Mouse (Mus musculus): ENCODE data around the gene Klhl3. TPM values are rescaled to one million over a fixed set of nuclear protein-coding genes. Genes with fewer than 3 reads are reported as not detected.

Klhl3 gene
- polyA plus RNA-seq, 1 experiment from 2014 or later, result 4.5 TPM

DNA sequence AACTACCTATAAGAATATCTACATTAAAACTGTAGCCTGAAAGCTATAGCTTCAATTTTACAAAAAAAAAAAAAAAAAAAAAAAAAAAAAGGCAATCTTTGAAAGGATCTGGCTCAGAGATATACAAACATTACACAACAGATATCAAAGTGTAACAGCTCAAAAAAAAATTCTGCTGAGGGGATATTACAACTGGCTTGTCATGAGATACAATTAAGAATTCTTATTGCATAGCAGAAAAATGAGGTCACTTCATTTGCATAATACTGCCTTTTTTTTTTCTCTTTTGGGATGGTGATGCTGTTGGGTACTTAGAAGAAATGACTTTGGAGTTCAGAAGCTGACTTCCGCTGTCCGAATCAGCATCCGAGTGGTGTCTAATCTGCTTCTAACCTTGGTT, 111.6 kb downstream of the Klhl3 start:
- Histone ChIP-seq H3K4me2 (no peak overlapping the region), H3K27ac (ENCODE audit: poor library complexity, severe bottlenecking) (no peak overlapping the region), H3K27me3 (replicated peaks) (no peaks in the 10 kb centered on the region), H3K36me3 (peaks cover 3% of the 10 kb centered on the region; the same call in 1 of the 2 replicates), H3K4me3 (no peak overlapping the region), H3K4me1 (replicated peaks) (peaks cover 35% of the 10 kb centered on the region), H3K9ac (no peak overlapping the region), H3K9me3 (replicated peaks) (no peaks in the 10 kb centered on the region)
- WGBS, result 84% methylated on average over 3 of the region's 3 CpGs
- ATAC-seq (ENCODE audit: insufficient number of reproducible peaks, low FRiP score), result no peak

- H3K4me1 ChIP-seq (replicated peaks), result peaks cover 40% of the 10 kb centered on the region
- WGBS, result 65% methylated on average over 11 of the region's 11 CpGs
- no peak overlapping the region for H3K4me2 ChIP-seq
- H3K27ac ChIP-seq (ENCODE audit: poor library complexity, severe bottlenecking), result no peak overlapping the region
- ATAC-seq (ENCODE audit: insufficient number of reproducible peaks, low FRiP score), result no peak
- H3K9ac ChIP-seq, result no peak overlapping the region
- no peaks in the 10 kb centered on the region for H3K36me3 ChIP-seq
- no peak overlapping the region for H3K4me3 ChIP-seq
- H3K9me3 ChIP-seq (replicated peaks), result no peaks in the 10 kb centered on the region
- H3K27me3 ChIP-seq (replicated peaks), result no peaks in the 10 kb centered on the region
Measured at GRCm38 (mm10) chr13:57996536-57996935, 116.9 kb downstream of the Klhl3 start.

DNA sequence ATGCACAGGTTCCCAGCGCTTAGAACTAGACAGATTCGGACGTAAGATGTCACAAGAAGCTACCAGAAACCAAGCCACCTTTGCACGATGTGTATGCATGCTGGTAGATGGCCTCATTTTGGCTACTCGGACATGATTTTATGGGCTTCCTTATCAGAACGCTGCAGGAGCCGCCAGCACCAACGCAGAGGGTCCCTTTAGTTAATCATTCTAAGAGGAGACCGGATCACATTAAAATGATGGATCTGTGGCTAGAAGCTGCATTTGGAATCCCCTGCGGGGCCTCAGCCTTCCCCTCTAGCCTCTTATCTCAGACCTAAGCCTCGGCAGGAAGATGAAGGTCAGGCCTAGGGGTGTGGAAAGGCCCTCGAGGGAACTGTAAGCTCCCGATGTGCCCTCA, 117.5 kb downstream of the Klhl3 start:
- Histone ChIP-seq H3K4me1 (replicated peaks) (peaks cover 39% of the 10 kb centered on the region), H3K27me3 (replicated peaks) (no peaks in the 10 kb centered on the region), H3K27ac (ENCODE audit: poor library complexity, severe bottlenecking) (no peak overlapping the region), H3K36me3 (no peaks in the 10 kb centered on the region), H3K4me3 (no peak overlapping the region), H3K9me3 (replicated peaks) (no peaks in the 10 kb centered on the region), H3K4me2 (no peak overlapping the region), H3K9ac (no peak overlapping the region)
- WGBS, result 34% methylated on average over 13 of the region's 13 CpGs
- ATAC-seq (ENCODE audit: insufficient number of reproducible peaks, low FRiP score), result no peak

DNA sequence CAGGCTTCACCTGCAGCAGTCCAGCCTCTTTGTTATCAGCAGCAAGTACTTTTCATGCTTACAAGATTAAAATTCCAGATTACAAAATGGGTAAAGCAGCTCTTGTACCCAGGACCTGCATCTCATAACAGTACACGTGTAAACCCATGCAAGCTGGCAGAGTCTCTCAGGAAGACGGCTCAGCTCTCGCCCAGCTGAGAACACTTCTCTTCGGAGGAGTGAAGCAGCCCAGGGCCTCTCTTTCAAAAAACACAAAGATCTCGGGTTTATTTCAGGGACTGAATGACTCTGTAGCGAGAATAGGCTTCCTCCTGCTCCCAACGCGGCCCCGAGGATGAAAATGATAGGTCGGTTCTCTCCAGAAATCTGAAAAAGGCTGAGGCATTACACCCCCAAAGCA, 128.8 kb downstream of the Klhl3 start:
- H3K4me1 ChIP-seq (replicated peaks), result peaks cover 47% of the 10 kb centered on the region
- H3K9me3 ChIP-seq (replicated peaks), result no peaks in the 10 kb centered on the region
- H3K27ac ChIP-seq (ENCODE audit: poor library complexity, severe bottlenecking), result no peak overlapping the region
- WGBS, result 72% methylated on average over 10 of the region's 10 CpGs
- no peak overlapping the region for H3K9ac ChIP-seq
- no peaks in the 10 kb centered on the region for H3K27me3 ChIP-seq (replicated peaks)
- ATAC-seq (ENCODE audit: insufficient number of reproducible peaks, low FRiP score), result no peak
- H3K4me2 ChIP-seq, result no peak overlapping the region
- H3K4me3 ChIP-seq, result no peak overlapping the region
- H3K36me3 ChIP-seq, result no peaks in the 10 kb centered on the region

GRCm38 (mm10) chr13:57984163-57984562, 129.2 kb downstream of the Klhl3 start:
- H3K27ac ChIP-seq (ENCODE audit: poor library complexity, severe bottlenecking), result no peak overlapping the region
- H3K9ac ChIP-seq, result no peak overlapping the region
- H3K4me1 ChIP-seq (replicated peaks), result peaks cover 47% of the 10 kb centered on the region
- WGBS, result 49% methylated on average over 8 of the region's 8 CpGs
- H3K4me2 ChIP-seq, result no peak overlapping the region
- no peaks in the 10 kb centered on the region for H3K9me3 ChIP-seq (replicated peaks)
- H3K27me3 ChIP-seq (replicated peaks), result peaks cover 3% of the 10 kb centered on the region; the same call in 1 of the 2 replicates
- no peak for ATAC-seq (ENCODE audit: insufficient number of reproducible peaks, low FRiP score)
- no peak overlapping the region for H3K4me3 ChIP-seq
- no peaks in the 10 kb centered on the region for H3K36me3 ChIP-seq

DNA sequence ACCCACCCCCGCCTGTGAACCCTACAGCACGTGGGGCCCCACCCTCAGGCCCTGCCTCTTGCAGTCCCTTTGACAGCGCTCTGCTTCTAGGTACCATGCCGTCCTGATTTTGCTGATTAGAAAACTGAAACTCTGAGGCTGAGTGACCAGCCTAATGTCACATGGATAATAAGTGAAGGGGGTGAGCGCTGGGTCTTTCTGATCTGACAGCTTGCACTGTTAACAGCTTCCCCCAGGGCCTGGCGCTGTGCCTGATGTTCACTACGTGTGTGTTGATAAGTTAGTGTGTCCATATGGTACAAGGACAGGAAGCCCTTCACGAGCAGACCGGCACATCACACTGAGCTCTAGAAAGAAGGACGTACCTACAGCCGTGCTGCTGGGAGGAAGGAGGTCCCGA, 130.1 kb downstream of the Klhl3 start:
- ATAC-seq (ENCODE audit: insufficient number of reproducible peaks, low FRiP score), result peak; percentile 83
- Histone ChIP-seq H3K4me2 (peak overlapping the region; percentile 66), H3K36me3 (no peaks in the 10 kb centered on the region), H3K4me3 (peak overlapping the region; percentile 20), H3K4me1 (replicated peaks) (peaks cover 47% of the 10 kb centered on the region), H3K27me3 (replicated peaks) (peaks cover 5% of the 10 kb centered on the region; the same call in 1 of the 2 replicates), H3K27ac (ENCODE audit: poor library complexity, severe bottlenecking) (peak overlapping the region; percentile 50; the same call in 1 of the 2 replicates), H3K9me3 (replicated peaks) (no peaks in the 10 kb centered on the region), H3K9ac (0 out of 2 replicates have a peak overlapping the region, but pooled peaks have one; percentile 30)
- WGBS, result 13% methylated on average over 12 of the region's 12 CpGs

DNA sequence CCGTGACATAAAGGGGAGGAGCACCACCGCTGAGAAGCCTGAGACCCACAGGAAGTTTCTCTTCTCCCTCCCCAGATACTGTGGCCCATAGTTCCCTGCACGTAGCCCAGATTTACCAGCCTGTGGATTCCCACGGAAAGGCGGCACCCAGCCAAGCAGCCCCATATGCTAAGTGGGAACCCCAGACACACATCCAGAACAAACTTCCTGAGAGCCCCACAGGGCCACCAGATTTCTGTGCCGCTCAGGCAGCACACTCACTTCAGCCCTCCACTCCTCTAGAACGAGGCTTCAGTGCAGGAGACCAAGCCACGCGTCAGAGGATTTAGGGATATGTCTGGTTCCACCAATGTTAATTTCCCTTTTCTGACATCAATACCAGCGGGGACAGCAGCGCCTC, 130.5 kb downstream of the Klhl3 start:
- Histone ChIP-seq H3K27me3 (replicated peaks) (peaks cover 5% of the 10 kb centered on the region; the same call in 1 of the 2 replicates), H3K4me3 (peak overlapping the region; percentile 20), H3K4me1 (replicated peaks) (peaks cover 47% of the 10 kb centered on the region), H3K36me3 (no peaks in the 10 kb centered on the region), H3K27ac (ENCODE audit: poor library complexity, severe bottlenecking) (0 out of 2 replicates have a peak overlapping the region, but pooled peaks have one; percentile 49), H3K4me2 (peak overlapping the region; percentile 66), H3K9me3 (replicated peaks) (no peaks in the 10 kb centered on the region), H3K9ac (peak overlapping the region; percentile 30; the same call in 1 of the 2 replicates)
- ATAC-seq (ENCODE audit: insufficient number of reproducible peaks, low FRiP score), result peak; percentile 40
- 31% methylated on average over 11 of the region's 11 CpGs for WGBS

- Histone ChIP-seq H3K9me3 (replicated peaks) (no peaks in the 10 kb centered on the region; the same call in 1 of the 2 replicates), H3K27ac (ENCODE audit: poor library complexity, severe bottlenecking) (no peak overlapping the region), H3K4me1 (replicated peaks) (peaks cover 47% of the 10 kb centered on the region), H3K4me3 (no peak overlapping the region), H3K36me3 (no peaks in the 10 kb centered on the region), H3K27me3 (replicated peaks) (peaks cover 5% of the 10 kb centered on the region; the same call in 1 of the 2 replicates), H3K4me2 (peak overlapping the region; percentile 17; the same call in 1 of the 2 replicates), H3K9ac (no peak overlapping the region)
- ATAC-seq (ENCODE audit: insufficient number of reproducible peaks, low FRiP score), result no peak
- WGBS, result 33% methylated on average over 9 of the region's 9 CpGs
Measured at GRCm38 (mm10) chr13:57980679-57981078, 132.7 kb downstream of the Klhl3 start.

DNA sequence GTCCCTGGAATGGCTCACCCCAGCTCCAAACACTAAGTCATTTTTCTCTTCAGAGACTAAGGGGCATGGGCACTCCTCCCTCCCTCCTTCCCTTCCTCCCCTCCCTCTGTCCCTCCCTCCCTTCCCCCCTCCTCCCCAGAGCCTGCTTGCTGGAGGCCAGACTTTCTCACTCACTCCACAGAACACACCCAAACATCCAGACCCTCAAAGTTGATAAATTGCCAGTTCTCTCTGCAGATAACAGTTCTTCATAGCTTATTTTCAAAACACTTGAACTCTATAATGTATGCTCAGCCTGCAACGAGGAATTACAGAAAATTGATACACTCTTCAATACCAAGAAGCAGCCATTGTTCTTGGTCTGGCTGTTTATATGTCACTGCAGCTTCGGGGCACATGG, 133.3 kb downstream of the Klhl3 start:
- 0 out of 2 replicates have a peak overlapping the region, but pooled peaks have one; percentile 17 for H3K4me2 ChIP-seq
- H3K27ac ChIP-seq (ENCODE audit: poor library complexity, severe bottlenecking), result no peak overlapping the region
- no peaks in the 10 kb centered on the region; the same call in 1 of the 2 replicates for H3K9me3 ChIP-seq (replicated peaks)
- ATAC-seq (ENCODE audit: insufficient number of reproducible peaks, low FRiP score), result no peak
- H3K27me3 ChIP-seq (replicated peaks), result peaks cover 5% of the 10 kb centered on the region; the same call in 1 of the 2 replicates
- H3K4me3 ChIP-seq, result no peak overlapping the region
- H3K4me1 ChIP-seq (replicated peaks), result peaks cover 43% of the 10 kb centered on the region
- 37% methylated on average over 2 of the region's 2 CpGs for WGBS
- no peaks in the 10 kb centered on the region for H3K36me3 ChIP-seq
- H3K9ac ChIP-seq, result no peak overlapping the region

DNA sequence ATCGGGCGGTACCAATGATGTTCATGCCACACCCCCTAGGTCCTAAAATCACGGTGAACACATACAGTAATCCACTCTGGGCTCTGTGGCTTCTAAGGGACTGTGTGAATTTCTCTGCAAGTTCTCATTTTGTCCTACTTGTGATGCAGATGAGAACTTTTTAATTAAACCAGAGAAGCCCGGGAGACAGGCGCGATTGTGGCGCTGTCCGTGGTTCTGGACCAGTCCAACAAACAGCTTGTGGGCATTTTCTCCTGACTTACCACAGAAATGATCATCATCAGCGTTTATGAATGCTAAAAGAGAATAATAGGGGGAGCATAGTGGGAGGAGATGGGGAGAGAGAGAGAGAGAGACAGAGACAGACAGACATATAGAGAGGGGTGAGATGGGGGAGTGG, 134.5 kb downstream of the Klhl3 start:
- H3K4me2 ChIP-seq, result no peak overlapping the region

DNA sequence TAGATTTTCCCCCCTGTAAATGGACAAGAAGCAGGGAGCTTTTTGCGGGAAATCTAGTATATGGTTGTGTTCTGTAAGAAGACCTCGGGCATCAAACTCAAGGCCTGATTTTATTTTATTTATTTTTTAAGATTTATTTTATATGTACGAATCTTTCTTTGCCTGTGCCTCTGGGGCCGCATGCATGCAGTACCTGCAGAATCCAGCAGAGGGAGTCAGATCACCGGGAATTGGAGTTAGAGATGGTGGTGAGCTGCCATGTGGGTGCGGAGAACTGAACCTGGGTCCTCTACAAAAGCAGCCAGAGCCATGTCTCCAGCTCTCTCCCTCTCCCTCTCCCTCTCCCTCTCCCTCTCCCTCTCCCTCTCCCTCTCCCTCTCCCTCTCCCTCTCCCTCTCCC, 135.7 kb downstream of the Klhl3 start:
- Histone ChIP-seq H3K4me2 (no peak overlapping the region), H3K4me3 (no peak overlapping the region), H3K9me3 (replicated peaks) (no peaks in the 10 kb centered on the region; the same call in 1 of the 2 replicates), H3K27ac (ENCODE audit: poor library complexity, severe bottlenecking) (no peak overlapping the region), H3K4me1 (replicated peaks) (peaks cover 21% of the 10 kb centered on the region), H3K27me3 (replicated peaks) (peaks cover 5% of the 10 kb centered on the region; the same call in 1 of the 2 replicates), H3K9ac (no peak overlapping the region), H3K36me3 (no peaks in the 10 kb centered on the region)
- 78% methylated on average over 6 of the region's 6 CpGs for WGBS
- no peak for ATAC-seq (ENCODE audit: insufficient number of reproducible peaks, low FRiP score)

More for the DNA sequence above, 134.5 kb downstream of the Klhl3 start:
- Histone ChIP-seq H3K4me1 (replicated peaks) (peaks cover 33% of the 10 kb centered on the region), H3K27me3 (replicated peaks) (peaks cover 5% of the 10 kb centered on the region; the same call in 1 of the 2 replicates), H3K4me3 (no peak overlapping the region), H3K36me3 (no peaks in the 10 kb centered on the region), H3K9ac (no peak overlapping the region), H3K9me3 (replicated peaks) (no peaks in the 10 kb centered on the region; the same call in 1 of the 2 replicates), H3K27ac (ENCODE audit: poor library complexity, severe bottlenecking) (no peak overlapping the region)
- ATAC-seq (ENCODE audit: insufficient number of reproducible peaks, low FRiP score), result no peak
- WGBS, result 25% methylated on average over 9 of the region's 9 CpGs

GRCm38 (mm10) chr13:57965658-57966057, 147.7 kb downstream of the Klhl3 start:
- no peaks in the 10 kb centered on the region for H3K9me3 ChIP-seq (replicated peaks)
- 80% methylated on average over 6 of the region's 6 CpGs for WGBS
- H3K36me3 ChIP-seq, result no peaks in the 10 kb centered on the region
- H3K4me3 ChIP-seq, result no peak overlapping the region
- no peaks in the 10 kb centered on the region for H3K4me1 ChIP-seq (replicated peaks)
- H3K4me2 ChIP-seq, result no peak overlapping the region
- no peak overlapping the region for H3K27ac ChIP-seq (ENCODE audit: poor library complexity, severe bottlenecking)
- no peak for ATAC-seq (ENCODE audit: insufficient number of reproducible peaks, low FRiP score)
- H3K9ac ChIP-seq, result no peak overlapping the region
- H3K27me3 ChIP-seq (replicated peaks), result peaks cover 3% of the 10 kb centered on the region; the same call in 1 of the 2 replicates
